Mouse (Mus musculus) frontal cortex, postnatal 14 days (tissue): ENCODE measurements at regions not wholly inside any gene's neighbourhood (a gene's known extent, or its start where the extent isn't known, plus 50 kb on each side); places are given as distances from the start of the nearest gene placed in this dataset.
"Not testable (repeated sequence)": the region's sequence is repeated elsewhere in the genome, so short reads cannot be mapped to it uniquely, and the experiment has no call there.

Experiments used
- DNase-seq, 2 experiments: peaks; one replicate each; pipeline ENCODE4 v3.0.0; 2022; ENCODE audit warnings: low spot score in 2 of 2

DNA sequence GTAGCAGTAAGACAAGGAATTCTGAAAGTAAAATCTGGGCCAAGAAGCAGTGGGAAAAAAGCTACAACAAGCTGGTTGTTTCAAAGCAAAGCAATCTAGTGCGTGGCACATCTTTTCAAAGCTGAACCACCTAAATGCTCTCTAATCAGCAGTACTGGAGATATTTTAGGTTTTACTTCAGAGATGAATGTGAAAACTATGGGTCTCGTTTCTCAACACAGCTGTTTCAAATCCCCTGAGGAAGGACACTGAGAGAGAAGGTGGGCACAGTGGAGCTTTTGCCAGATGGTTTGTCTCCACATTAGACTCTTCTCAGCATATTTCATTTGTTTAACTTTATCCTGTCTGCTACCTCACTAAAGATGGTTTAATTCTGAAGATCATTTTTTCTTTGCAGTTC, 183.8 kb upstream of the Gria3 start:
- DNase-seq: no peak

DNA sequence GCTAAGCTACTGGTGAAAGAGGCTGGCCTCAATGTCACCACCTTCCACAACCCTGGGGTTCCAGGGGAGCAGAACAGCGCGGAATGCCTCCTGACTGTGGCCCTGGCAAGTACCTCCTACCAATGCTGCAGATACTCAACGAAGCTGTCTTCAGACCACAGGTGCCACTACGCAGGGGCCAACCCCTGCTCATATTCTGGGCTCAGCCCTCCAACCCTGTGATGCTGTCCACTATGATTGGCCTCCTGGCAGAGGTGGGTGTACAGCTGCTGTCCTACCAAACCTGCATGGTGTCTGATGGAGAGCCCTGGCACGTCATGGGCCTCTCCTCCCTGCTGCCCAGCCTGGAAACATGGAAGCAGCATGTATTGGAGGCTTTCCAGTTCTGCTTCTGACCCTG, 150.9 kb upstream of the Gria3 start:
- not testable (repeated sequence) for DNase-seq

DNA sequence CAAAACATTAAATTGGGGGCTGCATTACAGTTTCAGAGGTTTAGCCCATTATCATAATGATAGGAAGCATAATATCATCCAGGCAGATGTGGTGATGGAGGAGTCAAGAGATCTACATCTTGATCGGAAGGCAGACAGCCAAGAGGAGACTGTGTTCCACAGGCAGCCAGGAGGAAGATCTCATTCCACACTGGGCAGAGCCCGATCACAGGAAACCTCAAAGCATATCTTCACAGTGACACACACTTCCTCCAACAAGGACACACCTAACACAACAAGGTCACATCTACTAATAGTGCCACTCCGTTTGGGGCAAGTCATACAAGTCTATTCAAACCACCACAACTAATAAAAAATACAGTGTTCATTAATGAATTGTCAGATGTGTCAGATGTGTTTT, 147.7 kb upstream of the Gria3 start:
- no peak for DNase-seq

DNA sequence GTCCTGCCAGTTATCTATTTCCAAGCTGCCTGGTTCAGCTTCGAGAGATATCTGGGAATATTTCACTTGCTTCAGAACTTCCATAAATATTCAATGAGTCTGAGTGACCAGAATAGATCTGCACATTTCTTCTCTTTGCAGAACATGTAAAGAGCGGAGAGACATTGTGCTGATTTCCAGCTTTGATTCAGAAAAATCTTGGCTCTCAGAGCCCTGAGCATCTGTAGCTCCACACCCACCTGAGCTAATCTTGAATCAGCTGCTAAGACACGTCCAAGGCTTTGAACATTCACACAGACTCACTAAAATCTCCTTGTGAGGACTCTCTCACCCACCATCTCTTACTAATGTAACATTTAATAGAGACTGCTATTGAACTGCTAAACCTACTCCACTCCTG, 146.0 kb upstream of the Gria3 start:
- peak in 1 of 2 experiments; percentile 13 for DNase-seq

DNA sequence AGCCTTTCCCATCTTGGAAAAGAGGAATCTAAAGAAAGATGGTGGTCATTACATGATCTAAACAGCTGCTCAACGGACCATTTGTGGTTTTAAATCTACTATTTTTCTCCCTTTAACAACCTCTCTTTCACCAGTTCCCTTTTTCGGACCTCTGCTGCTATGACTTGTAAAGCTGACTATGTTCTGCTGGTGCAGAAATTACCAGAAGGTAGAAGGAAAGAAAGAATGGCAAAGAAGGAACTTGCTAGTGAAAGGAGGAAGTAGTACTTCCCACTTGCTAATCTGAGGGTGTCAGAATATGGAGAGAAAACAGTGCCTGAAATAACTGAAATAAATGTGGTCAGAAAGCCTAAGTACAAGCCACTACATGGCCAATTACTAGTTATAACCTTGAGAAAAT, 109.6 kb upstream of the Gria3 start:
- no peak for DNase-seq

DNA sequence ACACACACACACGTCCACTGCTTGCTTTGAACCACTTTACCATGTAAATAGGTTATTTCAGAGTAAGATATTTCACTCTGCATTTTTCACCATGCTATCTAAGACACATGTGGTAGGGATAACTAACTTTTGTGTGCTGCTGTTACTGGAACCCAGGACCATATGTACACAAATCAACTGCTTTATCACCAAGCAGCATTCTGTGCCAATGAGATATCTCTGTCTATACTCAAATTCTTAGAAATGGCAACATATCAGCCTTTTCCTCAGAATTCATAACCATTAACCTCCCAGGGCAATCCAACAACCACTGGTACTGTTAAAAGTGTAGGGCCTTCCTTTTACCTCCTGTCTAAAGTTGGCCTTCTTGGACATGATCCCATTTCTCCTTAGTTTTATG, 84.2 kb upstream of the Gria3 start:
- no peak for DNase-seq

DNA sequence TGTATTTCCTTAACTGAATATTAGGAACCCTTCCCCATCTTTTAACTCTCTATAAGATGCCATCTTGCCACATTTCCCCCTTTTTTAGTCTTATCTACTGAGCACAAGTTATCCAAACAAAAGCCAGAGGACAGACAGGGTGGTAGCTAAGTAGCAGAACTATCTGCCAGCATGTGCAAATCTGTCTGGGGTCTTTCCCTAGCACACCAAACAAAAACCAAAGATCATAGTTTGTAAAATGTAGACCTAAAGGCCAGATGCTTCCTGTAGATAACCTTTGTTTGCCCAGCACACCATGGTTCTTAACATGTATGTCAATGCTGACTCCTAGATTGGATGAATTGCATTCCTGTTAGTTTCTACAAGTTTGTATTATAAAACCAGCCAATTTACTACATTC, 82.9 kb upstream of the Gria3 start:
- DNase-seq: no peak

DNA sequence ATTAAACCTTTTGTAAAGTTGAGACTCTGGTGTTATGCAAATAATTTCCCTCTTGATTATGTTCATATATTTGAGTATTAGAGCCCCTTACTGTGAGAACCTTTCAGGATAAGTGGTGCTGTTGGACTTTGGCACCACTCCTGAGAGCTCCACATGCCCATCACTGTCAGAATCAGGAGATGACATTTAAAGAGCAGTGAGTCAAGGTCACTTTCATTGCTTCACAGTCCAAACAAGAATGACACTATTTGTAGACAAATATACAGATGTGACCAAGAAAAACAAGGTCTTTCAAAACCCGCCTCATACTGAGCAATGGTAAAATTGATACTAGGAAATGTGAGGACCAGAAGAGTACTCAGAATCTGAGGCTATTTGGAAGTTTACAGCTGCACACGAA, 80.8 kb upstream of the Gria3 start:
- DNase-seq: no peak
